Mouse (Mus musculus) gastrocnemius, adult 8-10 months (tissue): ENCODE data around the gene Commd1. TPM values are rescaled to one million over a fixed set of nuclear protein-coding genes. Genes with fewer than 3 reads are reported as not detected.

Source experiments
- DNase-seq, 2 experiments: peaks; one replicate each; pipeline ENCODE4 v3.0.0; 2022; ENCODE audit warnings: low spot score in 2 of 2
- total RNA-seq, 4 experiments: library from RNA; stranded (reverse); gene quantifications; 2 replicates each; pipeline ENCODE4 v1.2.4; 2022

The Commd1 gene
- total RNA-seq, 4 experiments from 2014 or later = 90.9 to 112 (median 101) TPM

DNA sequence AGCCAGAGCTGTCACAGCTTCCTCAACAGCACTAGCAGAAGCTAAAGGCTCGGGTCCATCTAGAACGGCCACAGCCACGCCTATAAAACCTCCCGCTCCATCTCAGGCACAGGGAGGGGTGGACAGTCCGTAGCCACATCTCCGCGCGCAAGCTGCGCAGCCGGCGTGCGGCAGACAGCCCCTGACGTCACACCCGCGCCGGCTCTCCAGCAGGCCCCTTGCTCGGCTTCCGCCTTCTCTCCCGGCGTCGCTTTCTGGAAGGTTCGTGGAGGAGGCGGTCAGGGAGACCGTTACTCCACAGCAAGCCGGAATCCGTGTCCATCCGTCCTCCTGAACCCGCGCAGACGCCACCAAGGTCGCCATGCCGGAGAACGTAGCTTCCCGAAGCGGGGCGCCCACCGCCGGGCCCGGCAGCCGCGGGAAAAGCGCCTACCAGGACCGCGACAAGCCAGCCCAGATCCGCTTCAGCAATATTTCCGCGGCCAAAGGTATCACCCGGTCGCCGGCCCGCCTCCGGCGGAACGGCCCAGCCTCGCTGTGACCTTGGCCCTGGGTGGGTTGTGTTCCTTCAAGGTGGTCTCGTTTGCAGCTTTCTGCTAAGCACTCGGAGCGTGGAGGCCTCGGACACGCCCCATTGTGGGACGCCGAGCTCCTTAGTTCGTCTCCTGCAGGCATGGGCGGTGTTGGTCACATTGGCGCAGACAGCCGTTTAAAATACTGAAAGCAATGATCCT, 8.4 kb upstream of the Commd1 start, which contains the start of gene Cct4:
Gene Cct4, plus strand, starts transcription at position 127 of the 734 bp plus-strand sequence.
- DNase-seq = peak; percentile 83 to 87

DNA sequence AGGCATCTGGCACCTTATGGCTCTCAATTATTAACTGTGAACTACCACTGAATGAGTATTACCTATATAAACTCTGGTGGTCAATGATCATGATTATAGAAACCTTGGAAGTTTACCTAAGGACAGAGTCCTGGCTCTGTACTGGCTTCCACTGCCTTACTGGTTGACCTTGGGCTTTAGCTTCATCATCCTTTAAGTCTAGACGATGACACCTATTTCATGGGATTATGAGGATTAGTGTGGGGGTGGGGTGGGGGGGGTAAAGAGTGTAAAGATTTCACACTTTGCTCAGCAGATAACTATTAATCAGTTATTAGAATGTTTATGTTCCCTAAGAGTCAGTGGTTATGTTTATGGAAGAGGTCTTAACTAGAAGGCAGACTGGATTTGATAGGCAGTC, 7.6 kb upstream of the Commd1 start:
- no peak for DNase-seq

DNA sequence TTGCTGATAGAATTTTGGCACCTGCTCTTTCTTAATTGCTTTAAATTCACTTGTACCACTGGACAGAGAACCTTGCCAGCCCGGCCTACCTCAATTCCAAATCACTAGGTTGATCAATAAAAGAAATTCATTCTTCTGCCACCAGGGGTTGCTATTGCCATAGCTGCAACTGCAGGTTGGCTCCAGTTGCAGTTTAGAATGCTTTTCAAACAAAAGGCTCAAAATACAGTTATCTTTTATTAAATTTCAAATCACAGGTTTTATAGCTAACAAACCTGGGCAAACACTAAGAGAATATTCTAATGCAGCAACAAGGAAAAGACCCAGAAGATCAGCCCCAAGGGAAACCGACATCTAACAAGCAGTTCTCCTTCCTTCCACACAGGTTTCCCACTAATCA, 5.2 kb upstream of the Commd1 start:
- DNase-seq = no peak

DNA sequence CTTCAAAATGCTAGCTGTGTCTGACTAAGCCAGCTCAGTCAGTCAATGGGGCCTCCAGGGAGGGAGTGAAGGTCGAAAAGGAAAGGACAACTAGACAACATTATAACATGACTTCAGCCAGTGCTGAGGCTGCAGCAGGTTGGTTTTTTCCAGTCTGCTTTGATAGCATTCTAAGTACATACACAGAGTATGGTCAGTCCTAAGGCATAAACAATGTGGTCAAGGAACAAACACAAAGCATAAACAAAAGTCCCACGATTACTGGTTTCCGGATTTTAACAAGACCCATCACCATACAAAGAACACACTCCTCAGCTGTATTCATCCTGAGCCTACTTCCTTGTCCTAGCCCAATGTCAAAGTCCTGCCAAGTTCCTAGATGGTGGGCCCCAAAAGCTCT, 3.3 kb upstream of the Commd1 start:
- DNase-seq = no peak

DNA sequence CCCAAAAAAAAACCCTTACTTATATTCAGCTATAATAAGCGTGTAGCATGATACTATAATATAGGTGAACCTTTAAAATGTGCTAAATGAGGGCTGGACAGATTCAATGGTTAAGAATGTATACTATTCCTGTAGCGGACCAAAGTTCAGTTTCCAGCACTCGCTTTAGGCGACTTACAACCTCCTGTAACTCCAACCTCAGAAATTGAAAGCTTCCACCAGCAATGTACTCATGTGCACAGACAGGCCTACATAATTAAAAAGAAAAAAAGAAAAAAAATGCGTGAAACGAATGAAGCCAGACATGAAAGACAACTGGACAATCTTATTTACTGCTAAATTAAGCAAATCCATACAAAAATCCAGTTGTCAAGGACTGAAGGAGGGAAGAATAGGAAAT, 664 bp upstream of the Commd1 start:
- DNase-seq = no peak

DNA sequence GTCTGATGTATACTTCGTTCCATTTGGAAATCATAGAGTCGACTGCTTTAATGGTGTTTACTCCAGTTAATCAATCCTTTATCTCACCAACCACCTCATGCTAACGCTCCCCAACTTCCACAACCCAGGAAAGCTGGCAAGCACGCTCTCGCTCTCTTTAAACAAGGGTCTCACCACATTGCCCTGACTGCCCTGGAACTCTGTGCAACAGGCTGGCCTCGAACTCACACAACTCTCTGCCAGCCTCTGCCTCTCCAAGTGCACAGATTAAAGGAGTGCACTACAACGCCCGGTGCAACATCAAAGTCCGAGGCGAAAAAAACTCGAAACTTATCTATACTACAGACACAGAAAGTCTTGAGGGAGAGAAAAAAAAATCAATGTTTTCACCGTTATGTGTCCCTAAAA, 635 bp downstream of the Commd1 start:
- DNase-seq = no peak

DNA sequence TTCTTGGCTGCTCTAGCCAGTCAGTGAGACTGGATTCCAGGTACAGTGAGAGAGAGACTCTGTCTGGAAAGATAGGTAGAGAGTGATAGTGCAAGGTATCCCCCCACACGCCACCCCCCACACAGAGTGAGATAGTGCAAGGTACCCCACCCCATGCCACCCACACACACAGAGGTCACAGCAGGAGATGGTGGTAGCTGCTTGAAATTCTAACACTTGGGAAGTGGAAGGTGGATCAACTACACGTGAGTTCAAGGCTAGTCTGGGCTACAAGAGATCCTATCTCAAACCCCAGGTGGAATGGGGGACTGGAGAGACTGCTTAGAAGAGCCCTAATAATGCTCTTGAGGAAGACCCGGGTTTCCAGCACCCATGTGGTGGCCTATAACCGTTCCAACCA, 1.1 kb downstream of the Commd1 start:
- DNase-seq = no peak

DNA sequence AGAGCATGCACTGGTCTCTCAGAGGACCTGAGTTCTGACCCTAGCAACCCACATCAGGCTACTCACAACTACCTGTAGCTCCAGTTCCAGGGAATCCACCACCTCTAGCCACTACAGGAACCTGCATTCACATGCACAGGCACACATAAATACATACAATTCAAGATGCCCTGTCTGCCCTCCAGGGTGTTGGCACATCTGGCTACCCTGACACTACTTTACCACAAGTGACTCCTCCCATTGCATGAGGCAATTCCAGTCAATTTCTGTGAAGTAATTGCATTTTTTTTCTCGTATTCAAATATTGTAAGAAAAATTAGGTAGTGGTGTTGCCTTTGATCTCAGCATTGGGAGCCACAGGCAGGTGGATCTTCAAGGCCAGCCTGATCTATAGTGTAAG, 3.0 kb downstream of the Commd1 start:
- DNase-seq = no peak

DNA sequence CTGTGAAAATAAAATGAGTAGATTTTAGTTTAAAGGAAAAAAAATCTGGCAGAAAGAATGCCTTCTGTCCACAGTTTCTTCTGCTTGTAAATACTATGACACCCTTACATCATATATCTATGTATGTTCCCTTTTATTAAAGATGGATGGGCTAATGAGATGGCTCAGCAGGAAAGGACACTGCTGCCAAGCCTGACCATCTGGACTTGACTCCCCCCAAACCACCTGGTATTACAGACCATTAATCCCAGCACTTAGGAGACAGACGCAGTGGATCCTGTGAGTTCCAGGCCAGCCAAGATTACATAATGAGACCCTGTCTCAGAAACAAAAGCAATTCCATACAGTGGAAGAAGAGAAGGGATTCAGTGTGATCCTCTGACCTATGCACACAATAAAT, 3.5 kb downstream of the Commd1 start:
- no peak for DNase-seq

DNA sequence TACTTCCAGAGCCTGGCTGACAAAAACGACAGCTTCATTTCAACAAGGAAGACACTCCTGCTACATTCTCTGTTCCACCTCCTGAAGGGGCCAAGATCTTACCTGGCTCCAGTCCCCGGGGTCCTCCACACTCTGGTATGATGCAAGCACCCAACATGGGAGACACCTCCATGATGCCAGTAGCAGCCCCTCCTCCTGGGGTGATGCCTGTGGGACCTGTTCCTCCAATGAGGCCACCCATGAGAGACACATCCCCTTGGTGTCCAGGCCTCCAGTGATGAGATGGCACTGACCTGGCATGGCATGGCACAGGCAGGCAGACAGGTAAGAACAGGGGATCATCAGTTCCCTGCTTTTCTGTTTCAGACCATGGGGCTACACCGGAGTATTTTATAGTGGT, 4.0 kb downstream of the Commd1 start:
- DNase-seq = no peak

DNA sequence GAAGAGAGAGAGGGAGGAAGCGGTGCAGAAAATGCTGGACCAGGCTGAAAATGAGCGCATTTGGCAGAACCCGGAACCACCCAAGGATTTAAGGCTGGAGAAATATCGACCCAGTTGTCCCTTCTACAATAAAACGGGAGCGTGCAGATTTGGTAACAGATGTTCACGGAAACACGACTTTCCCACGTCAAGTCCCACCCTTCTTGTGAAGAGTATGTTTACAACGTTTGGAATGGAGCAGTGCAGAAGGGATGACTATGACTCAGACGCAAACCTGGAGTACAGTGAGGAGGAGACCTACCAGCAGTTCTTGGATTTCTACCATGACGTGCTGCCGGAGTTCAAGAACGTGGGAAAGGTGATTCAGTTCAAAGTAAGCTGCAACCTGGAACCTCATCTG, 8.6 kb downstream of the Commd1 start:
- no peak for DNase-seq

DNA sequence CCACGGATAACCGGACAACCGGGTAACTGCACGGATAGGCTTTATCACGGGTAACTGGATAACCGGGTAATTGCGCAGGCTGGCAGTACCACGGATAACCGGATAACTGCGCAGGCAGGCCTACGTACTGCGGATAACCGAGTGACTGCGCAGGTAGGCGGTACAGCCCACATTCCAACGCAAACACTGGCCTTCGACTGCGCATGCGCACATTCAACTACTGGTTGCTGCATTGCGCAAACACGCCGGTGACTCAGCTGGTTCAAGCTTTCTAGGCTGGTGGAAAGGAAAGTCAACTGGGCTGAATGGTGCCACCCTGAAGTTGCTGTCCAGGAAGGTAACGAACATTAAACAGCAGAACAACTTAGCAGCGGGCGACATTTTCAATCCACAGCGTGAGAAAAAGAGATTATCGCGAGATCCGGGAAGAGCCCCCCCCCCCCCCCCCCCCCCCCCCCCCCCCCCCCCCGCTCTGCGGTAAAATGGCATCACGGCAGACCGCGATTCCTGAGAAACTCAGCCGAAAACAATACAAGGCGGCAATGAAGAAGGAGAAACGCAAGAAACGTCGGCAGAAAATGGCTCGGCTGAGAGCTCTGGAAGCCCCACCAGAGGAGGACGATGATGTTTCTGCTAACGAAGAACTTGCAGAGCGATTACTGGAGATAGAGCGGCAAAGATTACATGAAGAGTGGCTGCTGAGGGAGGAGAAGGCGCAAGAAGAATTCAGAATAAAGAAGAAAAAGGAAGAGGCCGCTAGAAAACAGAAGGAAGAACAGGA, 9.2 kb downstream of the Commd1 start:
- DNase-seq = peak; percentile 58 to 70

DNA sequence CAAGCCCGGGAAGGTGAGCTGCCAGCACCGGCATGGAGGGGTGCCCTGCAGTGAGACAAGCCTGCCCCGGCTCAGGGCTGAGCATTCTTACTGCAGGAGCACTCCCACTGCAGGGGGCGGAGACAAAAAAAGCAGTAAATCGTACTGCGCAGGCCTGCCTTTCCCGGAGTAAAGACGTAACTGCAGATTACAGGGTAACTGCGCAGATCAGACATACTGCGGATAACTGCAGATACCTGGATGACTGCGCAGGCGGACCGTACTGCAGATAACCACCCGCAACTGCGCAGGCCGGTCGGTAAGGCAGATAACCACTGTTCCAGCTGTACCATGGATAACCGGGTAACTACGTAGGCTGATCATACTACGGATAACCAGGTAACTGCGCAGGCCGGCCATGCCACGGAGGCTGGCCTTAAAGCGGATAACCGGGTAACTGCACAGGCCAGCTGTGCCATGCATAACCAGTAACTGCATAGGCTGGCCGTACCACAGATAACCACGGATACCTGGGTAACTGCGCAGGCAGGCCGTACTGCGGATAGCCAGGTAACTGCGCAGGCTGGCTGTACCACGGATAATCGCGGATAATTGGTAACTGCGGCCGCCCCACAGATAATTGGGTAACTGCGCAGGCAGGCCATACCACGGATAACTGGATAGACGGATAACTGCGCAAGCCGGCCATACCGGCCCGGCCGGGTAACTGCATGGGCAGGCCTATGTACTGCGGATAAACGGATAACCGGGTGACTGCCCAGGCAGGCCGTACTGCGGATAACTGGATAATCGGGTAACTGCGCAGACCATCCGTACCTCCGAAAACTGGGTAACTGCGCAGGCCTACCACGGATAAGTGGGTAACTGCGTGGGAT, 10.1 kb downstream of the Commd1 start, which contains the start of gene Zrsr1:
Gene Zrsr1, plus strand, starts transcription at position 171 of the 875 bp plus-strand sequence.
- peak; percentile 21 to 44 for DNase-seq

DNA sequence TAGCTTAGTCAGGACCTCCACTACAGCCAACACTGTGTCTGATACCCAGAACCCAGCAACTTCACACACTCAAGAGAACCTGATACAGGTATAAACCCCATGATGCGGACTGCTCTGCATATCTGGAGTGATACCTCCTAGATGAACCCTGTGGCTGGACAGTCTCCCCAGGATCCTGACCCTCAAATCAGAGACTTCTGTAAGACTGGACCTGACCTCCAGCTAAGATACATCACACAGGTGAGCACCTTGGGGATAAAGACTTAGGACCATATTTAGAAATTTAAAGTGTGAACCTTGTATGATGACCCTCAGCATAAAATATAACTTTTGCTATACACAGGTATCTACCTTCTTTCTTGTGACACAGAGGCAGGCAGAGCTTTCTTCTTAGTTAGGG, 11.6 kb downstream of the Commd1 start:
- DNase-seq = no peak

DNA sequence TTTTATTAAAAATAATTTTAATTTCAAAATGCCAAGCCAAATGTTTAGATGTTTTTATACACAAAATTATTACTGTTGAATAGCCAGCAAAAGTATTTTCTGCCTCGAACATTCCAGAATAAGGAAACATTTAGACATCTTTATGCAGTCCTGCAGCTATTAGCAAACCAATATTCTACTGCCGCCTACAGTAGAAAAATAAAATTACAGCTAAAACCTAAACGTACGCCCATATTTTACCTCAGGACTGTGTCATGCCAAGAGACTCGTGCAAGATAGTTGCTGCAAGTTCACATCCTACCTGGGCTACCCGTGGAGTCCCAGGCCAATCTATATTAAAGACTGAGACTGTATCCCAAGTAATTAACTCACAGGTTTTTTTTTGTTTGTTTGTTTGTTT, 12.7 kb downstream of the Commd1 start:
- DNase-seq = no peak

DNA sequence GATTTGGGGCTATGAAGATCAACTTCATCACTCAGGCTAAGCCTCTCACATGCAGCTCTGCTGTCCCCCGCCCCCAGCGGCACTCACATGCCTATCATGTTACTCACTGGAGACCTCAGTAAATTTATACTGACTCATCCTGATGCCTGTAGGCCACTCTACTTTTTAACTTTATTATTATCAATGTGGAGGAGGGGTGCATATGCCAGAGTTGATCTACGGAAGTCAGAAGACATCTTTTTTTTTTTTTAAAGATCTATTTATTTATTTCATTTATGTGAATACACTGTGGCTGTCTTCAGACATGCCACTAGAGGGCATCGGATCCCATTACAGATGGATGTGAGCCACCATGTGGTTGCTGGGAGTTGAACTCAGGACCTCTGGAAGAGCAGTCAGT, 16.7 kb downstream of the Commd1 start:
- DNase-seq = no peak

DNA sequence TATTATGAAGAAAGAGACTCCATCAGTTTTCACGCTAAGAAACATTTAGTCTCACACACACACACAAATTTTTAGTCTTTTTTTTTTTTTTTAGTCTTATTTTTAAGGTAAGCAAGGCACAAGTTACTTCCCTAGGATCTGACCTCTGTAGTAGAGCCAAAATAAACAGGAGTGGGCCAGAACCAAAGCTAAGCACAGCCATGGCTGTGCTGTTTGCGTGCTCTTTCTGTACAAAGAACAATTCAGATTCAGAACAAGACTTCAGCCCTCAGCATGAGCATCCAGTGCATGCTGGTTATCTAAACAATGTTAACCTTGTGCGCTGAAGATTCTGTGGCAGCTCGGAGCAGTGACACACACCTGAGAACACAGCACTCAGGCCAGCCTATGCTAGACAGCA, 17.8 kb downstream of the Commd1 start:
- DNase-seq = no peak

DNA sequence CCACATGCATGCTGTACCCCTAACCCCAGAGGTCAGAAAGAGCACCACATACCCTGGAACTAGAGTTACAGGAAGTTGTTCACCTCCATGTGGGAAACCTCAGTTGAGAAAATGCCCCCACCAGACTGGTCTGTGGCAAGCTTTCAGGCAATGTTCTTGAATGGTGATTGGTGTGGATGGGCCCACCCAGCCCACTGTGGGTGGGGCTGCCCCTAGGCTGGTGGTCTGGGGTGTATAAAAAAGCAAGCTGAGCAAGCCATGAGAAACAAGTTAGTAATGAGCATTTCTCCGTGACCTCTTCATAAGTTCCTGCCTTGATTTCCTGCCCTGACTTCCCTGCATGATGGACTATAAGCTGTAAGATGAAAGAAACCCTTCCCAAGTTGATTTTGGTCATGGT, 20.1 kb downstream of the Commd1 start:
- DNase-seq = no peak

DNA sequence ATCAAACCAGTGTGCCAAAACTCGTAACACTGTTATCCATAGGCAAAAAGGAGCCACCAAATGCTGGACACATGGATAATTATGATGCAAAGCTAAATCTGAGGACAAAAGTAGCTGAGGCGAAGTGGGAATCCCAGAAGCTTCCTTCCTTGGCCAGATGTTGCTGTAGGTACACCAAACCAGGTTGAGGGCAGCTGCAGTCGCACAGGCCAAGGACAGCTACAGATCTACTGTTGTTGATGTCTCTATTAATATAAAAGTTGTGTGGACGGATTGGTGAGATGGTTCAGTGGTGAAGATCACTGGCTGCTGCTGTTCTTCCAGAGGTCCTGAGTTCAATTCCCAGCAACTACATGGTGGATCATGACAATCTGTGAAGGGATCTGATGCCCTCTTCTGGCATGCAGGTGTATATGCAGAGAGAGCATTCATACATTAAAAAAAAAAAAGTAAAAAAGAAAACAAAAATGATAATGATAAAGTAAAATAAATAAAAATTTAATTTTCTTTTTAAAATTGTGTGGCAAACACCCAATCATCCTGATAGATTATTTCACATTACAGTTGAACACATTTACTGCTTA, 24.3 kb downstream of the Commd1 start:
- no peak for DNase-seq

DNA sequence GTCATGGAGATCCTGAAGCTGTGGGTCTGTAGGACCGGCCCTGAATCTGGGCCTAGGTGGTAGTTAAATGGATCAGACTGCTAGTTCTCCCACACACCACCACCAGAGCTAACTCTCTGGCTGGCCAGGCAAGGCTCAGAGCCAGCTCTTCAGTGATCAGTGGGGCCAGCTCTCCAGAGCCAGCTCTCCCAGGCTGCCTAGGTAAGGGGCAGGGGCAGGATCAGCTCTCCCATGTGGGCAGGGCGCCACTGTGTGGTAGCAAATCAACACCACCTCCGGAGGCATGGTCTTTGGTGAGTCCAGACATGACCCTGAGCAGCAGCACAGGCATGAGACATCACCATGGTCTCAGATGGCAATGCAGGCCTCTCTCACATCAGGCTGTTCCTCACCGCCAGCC, 25.4 kb downstream of the Commd1 start:
- DNase-seq = peak; percentile 9 to 48

DNA sequence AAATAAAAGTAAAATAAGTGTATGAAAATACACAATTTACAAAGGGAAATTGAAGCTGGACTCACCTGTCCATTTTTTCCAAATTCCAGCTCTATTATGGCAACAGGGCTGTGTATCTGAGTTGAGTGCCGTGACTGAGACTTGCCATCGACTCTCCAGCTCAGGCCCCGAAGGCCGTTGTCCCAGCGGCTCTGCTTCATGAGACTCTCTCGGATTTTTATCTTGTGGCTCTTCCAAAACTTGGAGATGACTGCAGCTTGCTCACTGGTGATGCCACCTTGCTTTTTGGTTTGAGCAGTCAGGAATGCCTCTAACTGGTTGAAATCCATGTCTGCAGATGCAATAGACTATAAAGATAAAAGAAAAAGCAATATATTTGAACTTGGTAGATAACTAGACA, 25.8 kb downstream of the Commd1 start:
- DNase-seq = no peak

DNA sequence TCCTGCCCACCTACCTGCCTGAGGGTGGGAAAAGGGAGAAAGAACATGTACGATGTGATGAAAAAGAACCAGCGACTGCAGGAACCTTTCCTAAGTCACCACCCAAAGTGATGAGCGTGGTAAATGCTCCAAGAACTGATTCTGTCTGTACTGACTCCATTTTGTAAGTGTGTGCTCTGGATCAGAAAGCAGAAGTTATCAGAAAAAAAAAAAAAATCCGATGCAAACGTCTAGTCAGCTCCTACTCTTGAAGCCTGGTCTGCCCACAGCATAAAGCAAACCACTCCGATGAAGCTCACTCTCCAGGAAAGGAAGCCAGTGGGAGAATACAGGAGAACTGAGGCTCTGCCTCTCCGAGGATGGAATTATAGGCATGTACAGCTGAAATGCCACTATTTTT, 29.5 kb downstream of the Commd1 start:
- DNase-seq = no peak
